Comparison of ENCODE assay signal across 20 mouse cellular contexts in genomic region chr2:27634018-27634417, GRCm38 (mm10). TPM values are rescaled to one million over a fixed set of nuclear protein-coding genes. Genes with fewer than 3 reads are reported as not detected.
DNase-seq lines count a peak whose midpoint lies in the region; ATAC-seq and TF ChIP-seq lines count a peak whose summit lies in the region.
"Had no signal": no experiment of that assay in that cellular context is flagged by ENCODE, and none has a peak within 500 bp of the region (broad histone marks: within the 10 kb centered on the region; RNA-seq: fewer than 3 reads in every experiment).

No protein-coding gene starts in this region.

- no peak for TF ChIP-seq CTCF in hindbrain, postnatal 0 days (IDR thresholded peaks at IDR 0.05; ENCODE audit: low read depth)

- no peak overlapping the region for H3K27ac ChIP-seq in hindbrain, embryonic 11.5 days (ENCODE audit: low read depth, low read length)
- no peak overlapping the region for H3K27ac ChIP-seq in hindbrain, postnatal 0 days
- no peak overlapping the region for H3K27ac ChIP-seq in neural tube, embryonic 15.5 days (replicated peaks)
- H3K27ac ChIP-seq in limb, embryonic 11.5 days (replicated peaks; ENCODE audit: low read depth, low read length) = peak overlapping the region; percentile 22
- H3K27ac ChIP-seq: embryonic facial prominence, embryonic 13.5 days; gastrocnemius, adult 2 months; kidney, embryonic 15.5 days; layer of hippocampus, adult 2 months; liver, embryonic 12.5 days; macrophage; midbrain, embryonic 12.5 days had no signal

- no peaks in the 10 kb centered on the region for H3K36me3 ChIP-seq in hindbrain, embryonic 11.5 days (ENCODE audit: control insufficient read depth, insufficient read depth, low read length)
- no peaks in the 10 kb centered on the region for H3K36me3 ChIP-seq in hindbrain, postnatal 0 days (ENCODE audit: insufficient read depth, low read length)
- no peaks in the 10 kb centered on the region for H3K36me3 ChIP-seq in neural tube, embryonic 15.5 days
- H3K36me3 ChIP-seq in limb, embryonic 11.5 days (ENCODE audit: control insufficient read depth, insufficient read depth, low read length) = no peaks in the 10 kb centered on the region
- H3K36me3 ChIP-seq: embryonic facial prominence, embryonic 13.5 days; kidney, embryonic 15.5 days; liver, embryonic 12.5 days; midbrain, embryonic 12.5 days had no signal

- peak; percentile 11 for DNase-seq in hindbrain, embryonic 11.5 days (ENCODE audit: low spot score)
- no peak for DNase-seq in hindbrain, postnatal 0 days (ENCODE audit: low spot score)
- DNase-seq in neural tube, embryonic 10.5 days (ENCODE audit: extremely low spot score, low spot score) = peak; percentile 37
- peak; percentile 50 for DNase-seq in limb, embryonic 11.5 days (ENCODE audit: low spot score)
- DNase-seq in urinary bladder, postnatal 4 days (ENCODE audit: low spot score in 2 of 2) = no peak
- no peak for DNase-seq in frontal cortex, postnatal 25 days (ENCODE audit: low spot score in 2 of 2)
- DNase-seq: adrenal gland, postnatal 36 days; cerebellum, adult 11-12 months; cerebellum, postnatal 36 days; forebrain, postnatal 0 days; gastrocnemius, adult 2 months; heart, postnatal 36 days; thymus, postnatal 25 days had no signal

- H3K9me3 ChIP-seq in hindbrain, embryonic 11.5 days (ENCODE audit: control insufficient read depth, low read length) = no peaks in the 10 kb centered on the region
- no peaks in the 10 kb centered on the region for H3K9me3 ChIP-seq in hindbrain, postnatal 0 days (ENCODE audit: low read length)
- H3K9me3 ChIP-seq in neural tube, embryonic 15.5 days (replicated peaks) = no peaks in the 10 kb centered on the region
- no peaks in the 10 kb centered on the region for H3K9me3 ChIP-seq in limb, embryonic 11.5 days (ENCODE audit: control insufficient read depth, low read length)
- H3K9me3 ChIP-seq: embryonic facial prominence, embryonic 13.5 days; kidney, embryonic 15.5 days; liver, embryonic 12.5 days; midbrain, embryonic 12.5 days had no signal

- H3K4me3 ChIP-seq in hindbrain, embryonic 11.5 days (ENCODE audit: low read depth, low read length) = no peak overlapping the region
- H3K4me3 ChIP-seq in hindbrain, postnatal 0 days (ENCODE audit: low read length) = no peak overlapping the region
- no peak overlapping the region for H3K4me3 ChIP-seq in neural tube, embryonic 15.5 days (replicated peaks)
- H3K4me3 ChIP-seq in limb, embryonic 11.5 days (ENCODE audit: low read depth, low read length) = no peak overlapping the region
- H3K4me3 ChIP-seq: embryonic facial prominence, embryonic 13.5 days; gastrocnemius, adult 2 months; kidney, embryonic 15.5 days; layer of hippocampus, adult 2 months; liver, embryonic 12.5 days; midbrain, embryonic 12.5 days had no signal

- H3K4me2 ChIP-seq in hindbrain, embryonic 11.5 days (replicated peaks; ENCODE audit: low read depth, low read length) = no peak overlapping the region
- H3K4me2 ChIP-seq in hindbrain, postnatal 0 days (ENCODE audit: low read depth, low read length) = no peak overlapping the region
- H3K4me2 ChIP-seq in neural tube, embryonic 15.5 days = no peak overlapping the region
- H3K4me2 ChIP-seq in limb, embryonic 11.5 days (ENCODE audit: low read depth, severe bottlenecking) = no peak overlapping the region
- H3K4me2 ChIP-seq: embryonic facial prominence, embryonic 13.5 days; kidney, embryonic 15.5 days; liver, embryonic 12.5 days; midbrain, embryonic 12.5 days had no signal

- H3K27me3 ChIP-seq in hindbrain, embryonic 11.5 days (ENCODE audit: control insufficient read depth, insufficient read depth, low read length) = no peaks in the 10 kb centered on the region
- no peaks in the 10 kb centered on the region for H3K27me3 ChIP-seq in hindbrain, postnatal 0 days (ENCODE audit: insufficient read depth, low read length)
- no peaks in the 10 kb centered on the region; the same call in 1 of the 2 replicates for H3K27me3 ChIP-seq in neural tube, embryonic 15.5 days (replicated peaks)
- no peaks in the 10 kb centered on the region for H3K27me3 ChIP-seq in limb, embryonic 11.5 days (ENCODE audit: control insufficient read depth, insufficient read depth, low read length)
- H3K27me3 ChIP-seq: embryonic facial prominence, embryonic 13.5 days; kidney, embryonic 15.5 days; liver, embryonic 12.5 days had no signal

- no peak overlapping the region for H3K9ac ChIP-seq in hindbrain, embryonic 11.5 days (ENCODE audit: low read depth, low read length)
- H3K9ac ChIP-seq in hindbrain, postnatal 0 days (replicated peaks; ENCODE audit: low read length) = no peak overlapping the region
- H3K9ac ChIP-seq in neural tube, embryonic 15.5 days (replicated peaks) = no peak overlapping the region
- no peak overlapping the region for H3K9ac ChIP-seq in limb, embryonic 11.5 days (ENCODE audit: low read length)
- H3K9ac ChIP-seq: embryonic facial prominence, embryonic 13.5 days; forebrain, postnatal 0 days; kidney, embryonic 15.5 days; liver, embryonic 12.5 days; midbrain, embryonic 12.5 days had no signal

- H3K4me1 ChIP-seq in hindbrain, embryonic 11.5 days (replicated peaks; ENCODE audit: control insufficient read depth, insufficient read depth, low read length) = no peaks in the 10 kb centered on the region
- no peaks in the 10 kb centered on the region for H3K4me1 ChIP-seq in hindbrain, postnatal 0 days (ENCODE audit: insufficient read depth, low read length)
- H3K4me1 ChIP-seq in neural tube, embryonic 15.5 days = peaks cover 6% of the 10 kb centered on the region
- H3K4me1 ChIP-seq in limb, embryonic 11.5 days (ENCODE audit: control insufficient read depth, insufficient read depth, low read length) = peaks cover 10% of the 10 kb centered on the region
- H3K4me1 ChIP-seq: embryonic facial prominence, embryonic 13.5 days; midbrain, embryonic 12.5 days had no signal

- 50% methylated on average over 1 of the region's 1 CpGs for WGBS in hindbrain, embryonic 11.5 days
- WGBS in hindbrain, postnatal 0 days = 79% methylated on average over 1 of the region's 1 CpGs
- 24% methylated on average over 1 of the region's 1 CpGs for WGBS in neural tube, embryonic 15.5 days
- 14% methylated on average over 1 of the region's 1 CpGs for WGBS in limb, embryonic 11.5 days

- ATAC-seq in hindbrain, embryonic 11.5 days (ENCODE audit: low FRiP score) = no peak
- no peak for ATAC-seq in hindbrain, postnatal 0 days
- ATAC-seq in neural tube, embryonic 15.5 days (ENCODE audit: low FRiP score) = no peak
- no peak for ATAC-seq in limb, embryonic 11.5 days (ENCODE audit: insufficient number of reproducible peaks, low FRiP score, low TSS enrichment, low read depth)
- ATAC-seq: forebrain, postnatal 0 days; liver, embryonic 12.5 days had no signal

RNA-seq across cellular contexts. Expression of gene Rxra, which starts 42.2 kb away (rescaled TPM):
- polyA plus RNA-seq in hindbrain, embryonic 11.5 days (2014; fragmentation: Nextera tagmentation; extraction: Ambion mirVana) = 6.5 and 7.6 TPM in 2 replicates
- 32.5 and 34.0 TPM in 2 replicates for total RNA-seq in hindbrain, postnatal 0 days (2014; rRNA removed)
- polyA plus RNA-seq in hindbrain, postnatal 0 days (2015; fragmentation: Nextera tagmentation; extraction: Ambion mirVana) = 3.5 and 3.9 TPM in 2 replicates
- 3.6 and 5.1 TPM in 2 replicates for polyA plus RNA-seq in neural tube, embryonic 15.5 days (2015; fragmentation: Nextera tagmentation; extraction: Ambion mirVana)
- polyA plus RNA-seq in limb, embryonic 11.5 days (2014; fragmentation: Nextera tagmentation; extraction: Ambion mirVana) = 8.7 TPM in 2 replicates

Comparison
In these comparisons a context has a peak if more than half of its experiments do, and no peak if none do; other contexts are left out.
1. DNase-seq: peak in hindbrain, embryonic 11.5 days (single experiment), neural tube, embryonic 10.5 days (single experiment) and limb, embryonic 11.5 days (single experiment); none in hindbrain, postnatal 0 days (single experiment), urinary bladder, postnatal 4 days (0 of 2) and frontal cortex, postnatal 25 days (0 of 2).